Mouse (Mus musculus) liver, embryonic 14.5 days (tissue): Measurements from ENCODE around the gene Kcnma1.

Experiments
- CTCF ChIP-seq: IDR thresholded peaks from 2 replicates; pipeline ENCODE4 v1.5.1; 2016; ENCODE audit warnings: antibody characterized with exemption, low read depth, control low read depth
- EP300 ChIP-seq: IDR thresholded peaks from 2 replicates; pipeline ENCODE4 v1.6.1; 2016; ENCODE audit warnings: antibody characterized with exemption, low read depth

DNA sequence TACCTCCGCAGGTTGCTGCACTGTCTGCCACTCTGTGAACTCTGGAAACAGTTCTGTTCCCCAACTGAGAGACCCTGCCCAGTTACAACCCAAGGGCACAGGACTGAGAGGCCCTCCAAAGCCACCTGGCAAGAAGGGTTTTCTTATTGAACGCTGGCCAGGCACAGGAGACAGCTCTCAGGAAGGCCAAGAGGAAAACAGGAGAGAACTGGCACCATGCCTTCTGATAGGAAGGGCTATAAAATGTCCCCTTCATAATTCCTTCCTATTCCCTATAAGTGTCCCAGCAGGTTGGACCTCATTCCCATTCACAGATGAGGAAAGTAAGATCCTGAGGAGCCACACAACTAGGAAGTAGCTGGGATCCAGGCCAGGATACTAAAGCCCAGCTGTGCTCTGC lies 39.6 kb downstream of the Kcnma1 start:
- TF ChIP-seq EP300 (no peak), CTCF (no peak)
